Mouse (Mus musculus): ENCODE data around the gene Rxfp4. TPM values are rescaled to one million over a fixed set of nuclear protein-coding genes. Genes with fewer than 3 reads are reported as not detected.
A peak's percentile ranks its signal among the peaks of the same experiment; 100 is the strongest.

Gene Rxfp4
- total RNA-seq, 2 experiments from 2014 or later, result not detected

DNA sequence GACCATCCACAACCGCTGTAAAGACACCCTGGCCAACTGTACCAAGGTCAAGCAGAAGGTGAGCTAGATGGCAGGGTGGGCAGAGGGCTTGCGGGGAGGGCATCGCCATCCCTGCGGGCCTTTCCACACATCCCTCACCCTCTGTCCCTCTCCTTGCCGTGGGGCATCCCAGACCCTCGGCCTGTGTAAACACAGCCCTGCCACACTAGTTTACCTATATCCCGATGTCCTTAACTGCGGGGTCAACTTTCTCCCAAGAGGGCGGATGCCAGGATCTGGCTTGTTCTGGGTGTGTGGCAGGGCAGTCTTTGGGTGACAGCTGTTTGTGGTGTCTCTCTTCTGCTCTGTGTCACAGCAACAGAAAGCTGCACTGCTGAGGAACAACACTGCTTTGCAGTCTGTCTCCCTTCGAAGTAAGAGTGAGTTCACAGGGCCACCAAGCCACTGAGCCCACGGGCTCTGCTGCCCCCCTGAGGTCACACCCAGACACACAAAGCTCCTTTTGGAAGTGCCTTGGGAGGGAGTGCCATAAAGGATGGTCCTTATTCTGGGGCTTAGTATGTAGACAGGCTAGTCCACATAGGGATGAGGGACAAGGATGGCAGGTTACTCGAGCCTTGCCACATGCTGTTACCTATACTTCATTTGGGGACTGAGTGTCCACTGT, 20.9 kb downstream of the Rxfp4 start:
- H3K27ac ChIP-seq, result peak overlapping the region; percentile 72
- peak; percentile 64 for DNase-seq
- intact Hi-C loops (cut with DNase I), result loop anchor here (2.0 to 5.0 kb wide), 2 partner anchors 25 to 40 kb away; no protein-coding TSS in a partner anchor
- TF ChIP-seq CTCF (IDR thresholded peaks at IDR 0.05), result peak; percentile 79
- peak overlapping the region; percentile 14; the same call in 1 of the 2 replicates for H3K4me3 ChIP-seq

GRCm38 (mm10) chr3:88630849-88631341, 22.0 kb downstream of the Rxfp4 start:
- H3K27ac ChIP-seq, result peak overlapping the region; percentile 72
- H3K4me3 ChIP-seq, result peak overlapping the region; percentile 34
- TF ChIP-seq CTCF (IDR thresholded peaks at IDR 0.05), result no peak
- intact Hi-C loops (cut with DNase I), result loop anchor here (5.0 kb wide), 1 partner anchor 39 kb away; no protein-coding TSS in a partner anchor
- peak; percentile 51 for DNase-seq

- intact Hi-C loops (cut with DNase I), result loop anchor here (5.0 kb wide), 1 partner anchor 38 kb away; no protein-coding TSS in a partner anchor
- DNase-seq, result no peak
- no peak for TF ChIP-seq CTCF (IDR thresholded peaks at IDR 0.05)
- peak overlapping the region; percentile 34 for H3K4me3 ChIP-seq
- H3K27ac ChIP-seq, result peak overlapping the region; percentile 72
Measured at GRCm38 (mm10) chr3:88630018-88630417, 22.9 kb downstream of the Rxfp4 start.

DNA sequence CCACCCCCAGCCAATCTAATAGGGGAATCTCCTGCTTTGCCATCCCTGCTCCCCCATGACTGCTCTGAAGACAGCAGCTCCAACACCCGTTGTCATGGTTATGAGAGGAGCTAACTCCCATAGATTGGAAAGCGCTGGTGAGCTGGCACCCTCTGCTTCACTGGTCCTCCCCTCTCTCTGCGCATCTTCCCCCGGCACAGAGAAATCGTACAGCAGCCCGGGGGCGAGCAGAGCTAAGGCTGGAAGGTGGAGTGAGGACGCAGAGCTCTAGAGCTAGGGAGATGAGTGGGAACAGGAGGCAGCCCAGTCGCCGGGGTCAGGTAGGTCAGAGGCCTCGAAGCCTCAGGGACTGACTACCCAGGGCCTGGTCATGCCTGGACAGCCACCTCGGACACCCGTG, 23.7 kb downstream of the Rxfp4 start:
- DNase-seq, result no peak
- TF ChIP-seq CTCF (IDR thresholded peaks at IDR 0.05), result no peak
- Histone ChIP-seq H3K27ac (peak overlapping the region; percentile 72), H3K4me3 (peak overlapping the region; percentile 34)
- intact Hi-C loops (cut with DNase I), result no loop called here

DNA sequence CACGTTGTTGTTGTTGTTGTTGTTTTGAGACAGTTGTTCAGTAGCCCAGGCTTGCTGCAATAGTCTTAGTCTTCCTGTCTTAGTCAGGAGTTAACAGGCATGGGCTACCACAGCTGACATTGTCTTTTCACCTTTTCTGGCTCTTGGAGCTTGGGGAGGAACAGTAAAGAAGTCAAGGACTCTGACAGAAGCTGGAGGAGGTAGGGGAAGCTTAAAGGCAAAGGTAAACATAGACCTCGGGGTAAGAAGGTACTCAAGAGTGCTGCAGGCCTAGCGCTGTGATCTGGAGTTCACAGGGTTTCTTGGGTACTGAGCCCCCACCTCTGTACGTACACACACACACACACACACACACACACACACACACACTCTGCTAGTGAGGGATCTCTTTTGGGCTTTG, 24.2 kb downstream of the Rxfp4 start:
- no peak for DNase-seq
- Histone ChIP-seq H3K27ac (peak overlapping the region; percentile 95), H3K4me3 (peak overlapping the region; percentile 9)
- no peak for TF ChIP-seq CTCF (IDR thresholded peaks at IDR 0.05)
- intact Hi-C loops (cut with DNase I), result no loop called here

DNA sequence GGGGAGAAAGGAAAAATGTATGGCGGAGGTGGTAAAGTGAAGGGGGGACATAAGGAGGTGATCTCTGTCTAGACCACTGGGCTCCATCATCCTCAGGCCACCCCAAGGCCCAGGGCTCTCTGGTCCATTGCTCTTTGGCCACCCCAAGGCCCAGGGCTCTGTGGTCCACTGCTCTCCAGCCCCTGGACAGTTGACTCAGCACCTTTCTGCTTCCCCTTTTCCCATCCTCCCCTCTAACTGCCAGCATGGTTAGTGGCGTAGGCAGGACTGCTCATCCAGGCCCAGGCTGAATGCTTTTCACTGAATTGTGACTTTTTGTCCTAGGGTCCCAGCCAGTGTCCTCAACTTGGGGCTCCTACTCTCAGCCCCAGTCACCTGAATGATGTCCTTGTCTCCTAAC, 25.4 kb downstream of the Rxfp4 start:
- DNase-seq, result no peak
- TF ChIP-seq CTCF (IDR thresholded peaks at IDR 0.05), result no peak
- no peak overlapping the region; the same call in 1 of the 2 replicates for H3K4me3 ChIP-seq
- peak overlapping the region; percentile 95 for H3K27ac ChIP-seq
- intact Hi-C loops (cut with DNase I), result no loop called here

DNA sequence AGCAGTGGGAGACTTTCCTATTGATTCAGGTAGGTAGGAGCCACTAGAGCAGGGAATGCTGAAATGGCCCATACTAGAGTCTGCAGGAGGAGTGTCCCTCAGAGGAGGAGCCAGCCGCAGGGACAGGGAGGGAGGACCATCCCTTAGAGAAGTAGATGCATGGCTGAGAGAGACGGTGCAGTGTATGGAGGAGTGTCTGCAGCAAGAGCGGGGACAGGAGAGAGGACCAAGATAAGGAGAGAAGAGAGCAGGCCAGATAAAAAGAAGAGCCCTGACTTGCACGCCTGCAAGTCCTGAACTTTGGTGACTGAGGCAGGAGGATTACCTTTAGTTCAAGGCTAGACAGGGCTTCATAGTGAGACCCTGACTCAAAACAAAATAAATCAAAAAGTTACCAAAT, 25.8 kb downstream of the Rxfp4 start:
- intact Hi-C loops (cut with DNase I), result no loop called here
- Histone ChIP-seq H3K4me3 (peak overlapping the region; percentile 20), H3K27ac (peak overlapping the region; percentile 95)
- TF ChIP-seq CTCF (IDR thresholded peaks at IDR 0.05), result no peak
- DNase-seq, result no peak

GRCm38 (mm10) chr3:88626316-88626715, 26.6 kb downstream of the Rxfp4 start:
- H3K4me3 ChIP-seq, result peak overlapping the region; percentile 89
- no peak for TF ChIP-seq CTCF (IDR thresholded peaks at IDR 0.05)
- H3K27ac ChIP-seq, result peak overlapping the region; percentile 95
- intact Hi-C loops (cut with DNase I), result no loop called here
- no peak for DNase-seq

- H3K4me3 ChIP-seq, result peak overlapping the region; percentile 89
- no peak for DNase-seq
- peak overlapping the region; percentile 95 for H3K27ac ChIP-seq
- intact Hi-C loops (cut with DNase I), result no loop called here
- no peak for TF ChIP-seq CTCF (IDR thresholded peaks at IDR 0.05)
Measured at GRCm38 (mm10) chr3:88625531-88625930, 27.4 kb downstream of the Rxfp4 start.

- Histone ChIP-seq H3K4me3 (peak overlapping the region; percentile 89), H3K27ac (peak overlapping the region; percentile 95)
- no peak for TF ChIP-seq CTCF (IDR thresholded peaks at IDR 0.05)
- peak; percentile 59 for DNase-seq
- intact Hi-C loops (cut with DNase I), result no loop called here
Measured at GRCm38 (mm10) chr3:88624951-88625350, 28.0 kb downstream of the Rxfp4 start.

GRCm38 (mm10) chr3:88624324-88624723, 28.6 kb downstream of the Rxfp4 start:
- intact Hi-C loops (cut with DNase I), result no loop called here
- Histone ChIP-seq H3K4me3 (peak overlapping the region; percentile 89), H3K27ac (peak overlapping the region; percentile 95)
- no peak for DNase-seq
- no peak for TF ChIP-seq CTCF (IDR thresholded peaks at IDR 0.05)

DNA sequence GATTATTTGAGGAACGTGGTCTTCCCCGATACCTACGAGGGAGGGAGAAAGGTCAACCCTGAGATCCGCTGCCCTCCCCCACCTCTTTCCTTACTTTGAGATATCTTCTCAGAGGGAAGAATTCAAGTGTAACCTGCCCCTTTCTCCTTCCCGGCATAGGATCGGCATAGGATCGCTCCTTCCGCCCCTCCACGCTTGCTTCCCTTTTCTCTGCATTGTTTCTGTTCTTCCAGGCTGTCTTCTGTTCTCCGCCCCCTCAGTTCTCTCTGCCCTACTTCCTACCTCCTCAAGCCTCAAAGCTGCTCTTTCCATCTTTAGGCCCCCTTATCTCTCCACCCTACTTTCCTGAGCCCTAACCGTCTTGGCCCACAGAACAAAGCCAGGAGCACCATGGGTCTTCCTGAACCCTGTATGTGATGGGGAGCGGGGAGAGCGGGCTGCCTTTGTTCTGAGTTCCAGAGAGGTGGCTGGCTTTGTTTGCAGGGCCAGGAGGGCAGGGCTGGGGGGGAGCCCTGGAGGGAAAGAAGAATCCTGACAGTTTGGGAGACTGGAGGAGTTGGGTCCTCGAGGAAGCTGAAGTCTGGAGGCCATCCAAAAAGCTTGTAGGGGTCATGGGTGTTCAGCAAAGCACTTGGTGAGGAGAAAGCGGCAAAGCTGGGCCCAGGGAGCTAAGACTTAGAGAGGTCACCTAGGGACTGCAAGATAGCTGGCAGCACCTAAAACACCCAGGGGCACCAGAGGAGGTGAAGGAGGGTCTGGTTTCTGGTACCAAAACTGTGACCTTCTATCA, 29.4 kb downstream of the Rxfp4 start:
- Histone ChIP-seq H3K27ac (peak overlapping the region; percentile 95), H3K4me3 (peak overlapping the region; percentile 89)
- intact Hi-C loops (cut with DNase I), result no loop called here
- TF ChIP-seq CTCF (IDR thresholded peaks at IDR 0.05), result no peak
- DNase-seq, result no peak

- Histone ChIP-seq H3K27ac (peak overlapping the region; percentile 95), H3K4me3 (peak overlapping the region; percentile 89)
- intact Hi-C loops (cut with DNase I), result no loop called here
- no peak for DNase-seq
- no peak for TF ChIP-seq CTCF (IDR thresholded peaks at IDR 0.05)
Measured at GRCm38 (mm10) chr3:88622941-88623345, 30.0 kb downstream of the Rxfp4 start.
